Mouse (Mus musculus): ENCODE measurements around the gene Spa17. TPM values are rescaled to one million over a fixed set of nuclear protein-coding genes. Genes with fewer than 3 reads are reported as not detected.

Gene Spa17
- polyA plus RNA-seq, 1 experiment from 2014 or later, result 7.7 TPM

DNA sequence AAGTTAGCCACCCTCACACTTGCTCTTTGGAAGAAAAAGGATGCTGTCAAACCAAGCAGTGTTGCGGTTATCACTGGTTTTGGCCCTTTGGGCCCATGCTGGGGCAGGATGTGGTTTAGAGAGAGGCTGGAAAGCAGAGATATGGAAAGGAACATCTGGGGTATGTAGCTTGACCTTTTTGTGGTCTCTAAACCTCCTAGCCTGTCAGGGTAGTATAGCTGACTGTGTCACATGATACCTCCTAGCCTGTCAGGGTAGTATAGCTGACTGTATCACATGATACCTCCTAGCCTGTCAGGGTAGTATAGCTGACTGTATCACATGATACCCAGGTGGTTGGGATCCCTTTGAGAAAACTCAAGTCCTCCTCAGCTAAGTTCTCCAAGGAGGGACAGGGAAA is 59.2 kb downstream of the Spa17 start:
- WGBS, result 91% methylated on average over 1 of the region's 1 CpGs
- H3K4me1 ChIP-seq, result peaks cover 21% of the 10 kb centered on the region
- no peak for ATAC-seq (replicated peaks)
- no peak overlapping the region for H3K4me3 ChIP-seq
- no peaks in the 10 kb centered on the region for H3K36me3 ChIP-seq
- H3K4me2 ChIP-seq (replicated peaks), result no peak overlapping the region
- H3K9ac ChIP-seq (replicated peaks), result no peak overlapping the region
- peaks cover 40% of the 10 kb centered on the region for H3K27me3 ChIP-seq
- no peak overlapping the region for H3K27ac ChIP-seq (replicated peaks)
- H3K9me3 ChIP-seq, result no peaks in the 10 kb centered on the region

Other genes with a start within 250 kb of the Spa17 start
- 3.4 and 4.9 TPM in 2 replicates for gene Hepacam, start 246.4 kb downstream of the Spa17 start, polyA plus RNA-seq (2015; fragmentation: Nextera tagmentation; extraction: Ambion mirVana)
- 3.3 and 4.2 TPM in 2 replicates for gene Robo4, start 211.8 kb downstream of the Spa17 start, polyA plus RNA-seq (2015; fragmentation: Nextera tagmentation; extraction: Ambion mirVana)
- 1.6 and 3.1 TPM in 2 replicates for gene Robo3, start 180.5 kb downstream of the Spa17 start, polyA plus RNA-seq (2015; fragmentation: Nextera tagmentation; extraction: Ambion mirVana)
- gene Msantd2, start 124.4 kb downstream of the Spa17 start, polyA plus RNA-seq (2015; fragmentation: Nextera tagmentation; extraction: Ambion mirVana), result 34.1 and 34.7 TPM in 2 replicates
- gene Esam, start 85.6 kb downstream of the Spa17 start, polyA plus RNA-seq (2015; fragmentation: Nextera tagmentation; extraction: Ambion mirVana), result 34.3 and 34.5 TPM in 2 replicates
- 0.64 and 0.69 TPM in 2 replicates for gene Vsig2, start 74.5 kb downstream of the Spa17 start, polyA plus RNA-seq (2015; fragmentation: Nextera tagmentation; extraction: Ambion mirVana)
- gene Nrgn, start 60.8 kb downstream of the Spa17 start, polyA plus RNA-seq (2015; fragmentation: Nextera tagmentation; extraction: Ambion mirVana), result 16.1 and 17.3 TPM in 2 replicates
- gene Siae, start 58.0 kb downstream of the Spa17 start, polyA plus RNA-seq (2015; fragmentation: Nextera tagmentation; extraction: Ambion mirVana), result 8.6 and 8.8 TPM in 2 replicates
- gene Tbrg1, start 43.6 kb upstream of the Spa17 start, polyA plus RNA-seq (2015; fragmentation: Nextera tagmentation; extraction: Ambion mirVana), result 79.5 and 82.5 TPM in 2 replicates
- not detected in 2 replicates for gene Panx3, start 55.5 kb upstream of the Spa17 start, polyA plus RNA-seq (2015; fragmentation: Nextera tagmentation; extraction: Ambion mirVana)
- gene Olfr160, start 102.5 kb upstream of the Spa17 start, polyA plus RNA-seq (2015; fragmentation: Nextera tagmentation; extraction: Ambion mirVana), result not detected in 2 replicates
- gene Olfr874, start 131.4 kb upstream of the Spa17 start, polyA plus RNA-seq (2015; fragmentation: Nextera tagmentation; extraction: Ambion mirVana), result not detected in 2 replicates
- gene Olfr875, start 158.1 kb upstream of the Spa17 start, polyA plus RNA-seq (2015; fragmentation: Nextera tagmentation; extraction: Ambion mirVana), result not detected in 2 replicates
- not detected in 2 replicates for gene Olfr876, start 189.3 kb upstream of the Spa17 start, polyA plus RNA-seq (2015; fragmentation: Nextera tagmentation; extraction: Ambion mirVana)
- gene Olfr877, start 240.5 kb upstream of the Spa17 start, polyA plus RNA-seq (2015; fragmentation: Nextera tagmentation; extraction: Ambion mirVana), result not detected in 2 replicates